Mouse (Mus musculus): Measurements from ENCODE around the gene Cecr2.

DNA sequence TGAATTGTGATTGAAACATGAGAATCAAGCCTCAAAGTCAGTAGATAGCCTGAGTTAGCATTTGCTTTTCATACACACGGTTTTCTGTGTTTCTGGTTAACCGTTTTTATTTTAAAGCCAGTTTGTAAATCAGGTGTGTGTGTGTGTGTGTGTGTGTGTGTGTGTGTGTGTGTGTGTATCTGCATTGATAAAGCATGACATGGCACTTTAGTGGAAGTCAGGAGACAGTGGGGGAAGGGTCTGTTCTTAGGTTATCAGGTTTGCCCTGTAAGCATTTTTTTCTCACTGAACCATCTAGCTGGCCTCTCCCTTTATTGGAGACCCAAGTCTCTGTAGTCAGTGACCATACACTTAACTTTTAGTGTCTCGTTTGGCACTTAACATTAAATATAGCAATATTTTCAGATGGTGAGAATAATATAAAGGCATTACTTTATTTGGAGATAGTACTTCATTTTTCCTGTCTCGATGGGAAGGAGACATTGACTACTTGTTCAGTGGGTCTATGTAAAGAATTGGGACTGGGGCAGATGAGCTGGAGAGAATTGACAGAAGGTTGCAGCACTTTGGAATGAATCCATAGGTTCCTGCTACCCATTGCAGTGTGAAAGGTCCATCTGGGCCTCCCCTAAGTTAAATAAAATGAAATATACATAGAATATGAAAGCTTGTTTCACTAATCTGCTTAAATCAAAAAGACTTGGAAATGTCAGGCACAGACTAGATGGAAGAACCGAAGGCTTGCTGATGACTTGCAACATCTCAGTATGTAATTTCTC, 20.9 kb downstream of the Cecr2 start:
- TF ChIP-seq CTCF (IDR thresholded peaks at IDR 0.05; ENCODE audit: low read depth) (no peak), EP300 (IDR thresholded peaks at IDR 0.05; ENCODE audit: low read depth) (no peak)

Data from liver, postnatal 0 days (tissue).